Mouse (Mus musculus): Measurements from ENCODE around the gene Pxmp4.

DNA sequence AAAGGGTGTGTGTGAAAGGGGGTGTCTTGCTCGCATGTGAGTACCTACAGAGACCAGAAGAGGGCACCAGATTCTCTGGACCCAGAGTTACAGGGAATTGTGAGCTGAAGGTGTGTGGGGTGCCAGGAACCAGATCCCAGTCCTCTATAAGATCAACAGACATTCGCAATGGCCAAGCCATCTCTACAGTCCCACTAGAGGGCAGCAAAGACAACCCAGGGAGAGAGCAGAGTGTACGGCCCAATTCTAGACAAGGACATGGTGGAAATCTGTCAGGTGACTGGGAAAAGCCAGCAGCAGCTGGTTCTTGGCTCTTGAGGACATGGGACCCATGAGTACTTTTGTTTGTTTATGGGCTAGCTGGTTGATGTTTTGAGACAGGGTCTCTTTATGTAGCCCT is 10.5 kb downstream of the Pxmp4 start:
- TF ChIP-seq EP300 (IDR thresholded peaks at IDR 0.05; ENCODE audit: low read depth) (no peak), CTCF (IDR thresholded peaks at IDR 0.05; ENCODE audit: low read depth) (peak; percentile 57)
